Mouse (Mus musculus): Measurements from ENCODE around the gene Atg4b.
"Not testable (repeated sequence)": the region's sequence is repeated elsewhere in the genome, so short reads cannot be mapped to it uniquely, and the experiment has no call there.

Gene Atg4b

GRCm38 (mm10) chr1:93760076-93760475, 8.8 kb downstream of the Atg4b start:
- DNase-seq, result no peak

- not testable (repeated sequence) for DNase-seq
Measured at GRCm38 (mm10) chr1:93763531-93763930, 12.2 kb downstream of the Atg4b start.

- no peak for DNase-seq
Measured at GRCm38 (mm10) chr1:93764871-93765591, 13.7 kb downstream of the Atg4b start.

- no peak for DNase-seq
Measured at GRCm38 (mm10) chr1:93767600-93767999, 16.3 kb downstream of the Atg4b start.

GRCm38 (mm10) chr1:93769901-93770300, 18.6 kb downstream of the Atg4b start:
- DNase-seq, result peak; percentile 74

- no peak for DNase-seq
Measured at GRCm38 (mm10) chr1:93776686-93777085, 25.4 kb downstream of the Atg4b start.

- no peak for DNase-seq
Measured at GRCm38 (mm10) chr1:93786912-93787311, 35.6 kb downstream of the Atg4b start.

GRCm38 (mm10) chr1:93794526-93794925, 43.2 kb downstream of the Atg4b start:
- DNase-seq, result no peak

- no peak for DNase-seq
Measured at GRCm38 (mm10) chr1:93795886-93796285, 44.6 kb downstream of the Atg4b start.

GRCm38 (mm10) chr1:93800670-93801503, 49.6 kb downstream of the Atg4b start:
- DNase-seq, result no peak

GRCm38 (mm10) chr1:93801741-93802238, 50.5 kb downstream of the Atg4b start, which contains the start of gene Dtymk:
Gene Dtymk (minus strand): TSS chr1:93801934.
- peak; percentile 96 for DNase-seq

GRCm38 (mm10) chr1:93802771-93803170, 51.5 kb downstream of the Atg4b start:
- DNase-seq, result no peak

GRCm38 (mm10) chr1:93803556-93804507, 52.5 kb downstream of the Atg4b start, which contains the start of gene Ing5:
Gene Ing5 (plus strand): TSS chr1:93803965.
- peak; percentile 100 for DNase-seq

GRCm38 (mm10) chr1:93804818-93805217, 53.5 kb downstream of the Atg4b start:
- DNase-seq, result no peak

- no peak for DNase-seq
Measured at GRCm38 (mm10) chr1:93805221-93805951, 54.1 kb downstream of the Atg4b start.

- DNase-seq, result no peak
Measured at GRCm38 (mm10) chr1:93808871-93809270, 57.6 kb downstream of the Atg4b start.

GRCm38 (mm10) chr1:93810011-93810410, 58.7 kb downstream of the Atg4b start:
- DNase-seq, result no peak

- no peak for DNase-seq
Measured at GRCm38 (mm10) chr1:93811495-93812039, 60.3 kb downstream of the Atg4b start.

GRCm38 (mm10) chr1:93817823-93818532, 66.7 kb downstream of the Atg4b start:
- no peak for DNase-seq

GRCm38 (mm10) chr1:93818722-93819121, 67.4 kb downstream of the Atg4b start:
- no peak for DNase-seq
